Mouse (Mus musculus) liver, embryonic 15.5 days (tissue): ENCODE data around the gene Igsf8. TPM values are rescaled to one million over a fixed set of nuclear protein-coding genes. Genes with fewer than 3 reads are reported as not detected.

Experiments used
- ATAC-seq: fragments of 200-750 bp; cut with Nextera tagmentation; 2 replicates; pipeline ENCODE4 v1.8.0; 2017; ENCODE audit warnings: moderate number of reproducible peaks, mild to moderate bottlenecking, moderate library complexity; ENCODE audit not compliant: insufficient read depth
- H3K27ac ChIP-seq: fragments of 300-500 bp; sonication (generic); replicated peaks from 2 replicates; pipeline ENCODE4 v1.5.1; 2015; ENCODE audit warnings: mild to moderate bottlenecking, inconsistent platforms
- H3K27me3 ChIP-seq: fragments of 300-500 bp; sonication (generic); 2 replicates; pipeline ENCODE4 v1.6.1; 2015; ENCODE audit warnings: mild to moderate bottlenecking, inconsistent platforms
- H3K36me3 ChIP-seq: fragments of 300-500 bp; sonication (generic); replicated peaks from 2 replicates; pipeline ENCODE4 v1.6.1; 2015; ENCODE audit warnings: moderate library complexity, mild to moderate bottlenecking, inconsistent platforms
- H3K4me1 ChIP-seq: fragments of 300-500 bp; sonication (generic); replicated peaks from 2 replicates; pipeline ENCODE4 v1.6.1; 2015; ENCODE audit warnings: inconsistent platforms
- H3K4me2 ChIP-seq: fragments of 300-500 bp; sonication (generic); 2 replicates; pipeline ENCODE4 v1.6.1; 2015; ENCODE audit warnings: moderate library complexity, mild to moderate bottlenecking, inconsistent platforms
- H3K4me3 ChIP-seq: fragments of 300-500 bp; sonication (generic); replicated peaks from 2 replicates; pipeline ENCODE4 v1.5.1; 2015; ENCODE audit warnings: mild to moderate bottlenecking, inconsistent platforms
- H3K9ac ChIP-seq: fragments of 300-500 bp; sonication (generic); 2 replicates; pipeline ENCODE4 v1.6.1; 2015; ENCODE audit warnings: moderate library complexity, mild to moderate bottlenecking, inconsistent platforms
- H3K9me3 ChIP-seq: fragments of 300-500 bp; sonication (generic); replicated peaks from 2 replicates; pipeline ENCODE4 v1.6.1; 2016; ENCODE audit warnings: inconsistent platforms
- WGBS: fragments of 180-500 bp; shearing (Covaris S2); methylation state at CpG from one replicate; pipeline ENCODE4 v1.1.7; 2015; ENCODE audit warnings: mixed read lengths; ENCODE audit not compliant: insufficient replicate concordance; 5-methylcytosine and 5-hydroxymethylcytosine counted together
- polyA plus RNA-seq: library from polyadenylated mRNA; unstranded; fragments of >200 nt; fragmentation: Nextera tagmentation; extraction: Ambion mirVana; gene quantifications from 2 replicates; pipeline ENCODE4 v1.2.1, GENCODE M21; 2015

The Igsf8 gene
- polyA plus RNA-seq, 1 experiment from 2014 or later: 17.9 TPM

GRCm38 (mm10) chr1:172292880-172293279 is 31.4 kb downstream of the Igsf8 start:
- ATAC-seq: no peak
- H3K9ac ChIP-seq: no peak overlapping the region
- no peak overlapping the region for H3K27ac ChIP-seq
- H3K9me3 ChIP-seq: no peaks in the 10 kb centered on the region
- H3K27me3 ChIP-seq: peaks cover 26% of the 10 kb centered on the region
- H3K4me1 ChIP-seq: no peaks in the 10 kb centered on the region
- H3K4me2 ChIP-seq: no peak overlapping the region
- WGBS: 69% methylated on average over 2 of the region's 2 CpGs
- no peak overlapping the region for H3K4me3 ChIP-seq
- H3K36me3 ChIP-seq: no peaks in the 10 kb centered on the region

GRCm38 (mm10) chr1:172293449-172293848 is 32.0 kb downstream of the Igsf8 start:
- no peak for ATAC-seq
- H3K4me1 ChIP-seq: no peaks in the 10 kb centered on the region
- H3K4me2 ChIP-seq: no peak overlapping the region
- H3K9ac ChIP-seq: no peak overlapping the region
- H3K4me3 ChIP-seq: no peak overlapping the region
- H3K27me3 ChIP-seq: peaks cover 32% of the 10 kb centered on the region
- no peak overlapping the region for H3K27ac ChIP-seq
- no peaks in the 10 kb centered on the region for H3K9me3 ChIP-seq
- 74% methylated on average over 11 of the region's 11 CpGs for WGBS
- no peaks in the 10 kb centered on the region for H3K36me3 ChIP-seq

DNA sequence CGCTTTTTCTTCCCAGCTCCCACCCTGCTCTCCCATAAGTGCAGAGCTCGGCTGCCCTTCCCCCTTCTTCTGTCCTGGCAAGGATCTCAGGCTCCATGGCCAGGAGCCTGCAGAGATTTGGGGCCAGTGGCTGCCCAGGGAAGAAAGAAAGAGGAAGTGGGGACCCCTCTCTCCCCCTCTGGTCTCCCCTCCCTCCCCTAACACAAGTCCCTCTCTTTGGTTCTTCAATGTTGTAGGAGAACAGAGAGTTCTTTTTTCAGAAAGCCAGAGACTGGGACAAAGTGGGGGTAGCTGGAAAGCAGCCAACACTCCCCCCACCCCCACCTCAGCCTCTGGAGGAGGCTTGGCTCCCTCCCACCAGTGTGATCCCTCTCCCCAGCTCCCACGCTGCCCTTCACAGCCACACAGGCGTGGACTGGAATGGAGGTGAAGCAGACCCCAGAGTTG is 34.3 kb downstream of the Igsf8 start:
- 46% methylated on average over 4 of the region's 4 CpGs for WGBS
- H3K9ac ChIP-seq: no peak overlapping the region
- no peaks in the 10 kb centered on the region for H3K9me3 ChIP-seq
- no peaks in the 10 kb centered on the region for H3K36me3 ChIP-seq
- H3K27ac ChIP-seq: no peak overlapping the region
- no peak for ATAC-seq
- no peak overlapping the region for H3K4me2 ChIP-seq
- H3K27me3 ChIP-seq: peaks cover 49% of the 10 kb centered on the region
- H3K4me3 ChIP-seq: no peak overlapping the region
- no peaks in the 10 kb centered on the region for H3K4me1 ChIP-seq

DNA sequence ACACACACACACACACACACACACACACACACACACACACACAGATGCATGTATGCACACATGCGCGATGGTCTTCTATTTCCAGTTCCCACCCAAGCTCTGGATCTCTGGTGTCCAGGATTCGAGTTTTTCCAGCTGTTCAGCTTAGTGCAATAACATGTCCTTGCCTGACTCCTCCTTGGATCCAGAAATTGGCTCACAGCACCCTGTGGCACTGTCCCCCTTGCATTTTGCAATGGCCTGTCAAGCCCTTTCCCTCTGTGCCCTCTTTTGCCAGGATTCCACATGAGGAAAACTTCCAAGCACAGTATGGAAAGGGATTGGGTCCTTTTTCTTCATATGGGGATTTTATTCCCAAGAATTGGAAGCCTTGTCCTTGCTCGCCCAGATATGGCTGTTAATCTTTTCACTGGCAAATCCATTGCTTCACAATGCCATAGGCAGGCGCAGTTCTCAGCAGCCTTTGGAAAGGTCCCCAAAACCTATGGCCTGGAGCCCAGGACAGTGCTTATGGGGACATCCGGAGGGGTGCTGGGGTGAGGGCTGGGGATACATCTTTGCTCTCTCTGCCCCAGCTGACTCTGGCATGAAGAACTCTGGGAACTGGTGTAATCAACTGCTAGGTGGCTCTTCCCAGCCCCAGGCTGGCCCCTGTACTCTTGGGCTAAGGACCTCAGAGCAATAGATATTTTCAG is 35.5 kb downstream of the Igsf8 start:
- Histone ChIP-seq H3K27ac (no peak overlapping the region), H3K4me3 (no peak overlapping the region), H3K9ac (no peak overlapping the region), H3K36me3 (no peaks in the 10 kb centered on the region), H3K9me3 (no peaks in the 10 kb centered on the region), H3K4me1 (no peaks in the 10 kb centered on the region), H3K4me2 (no peak overlapping the region), H3K27me3 (peaks cover 56% of the 10 kb centered on the region)
- WGBS: 60% methylated on average over 6 of the region's 6 CpGs
- no peak for ATAC-seq

GRCm38 (mm10) chr1:172297611-172298537 is 36.4 kb downstream of the Igsf8 start, which contains the start of gene Atp1a2:
Atp1a2 (minus strand) TSS chr1:172298064.
- no peak within 1 kb of the TSS for H3K4me3 ChIP-seq
- H3K27ac ChIP-seq: no peak within 1 kb of the TSS
- ATAC-seq: no peak
- H3K36me3 ChIP-seq: no peaks in the 10 kb centered on the region
- no peak within 1 kb of the TSS; the same call in 1 of the 2 replicates for H3K4me2 ChIP-seq
- peaks cover 8% of the 10 kb centered on the region for H3K4me1 ChIP-seq
- H3K9ac ChIP-seq: no peak within 1 kb of the TSS
- no peaks in the 10 kb centered on the region for H3K9me3 ChIP-seq
- peaks cover 60% of the 10 kb centered on the region for H3K27me3 ChIP-seq
- 12% methylated on average over 16 of the region's 16 CpGs for WGBS

DNA sequence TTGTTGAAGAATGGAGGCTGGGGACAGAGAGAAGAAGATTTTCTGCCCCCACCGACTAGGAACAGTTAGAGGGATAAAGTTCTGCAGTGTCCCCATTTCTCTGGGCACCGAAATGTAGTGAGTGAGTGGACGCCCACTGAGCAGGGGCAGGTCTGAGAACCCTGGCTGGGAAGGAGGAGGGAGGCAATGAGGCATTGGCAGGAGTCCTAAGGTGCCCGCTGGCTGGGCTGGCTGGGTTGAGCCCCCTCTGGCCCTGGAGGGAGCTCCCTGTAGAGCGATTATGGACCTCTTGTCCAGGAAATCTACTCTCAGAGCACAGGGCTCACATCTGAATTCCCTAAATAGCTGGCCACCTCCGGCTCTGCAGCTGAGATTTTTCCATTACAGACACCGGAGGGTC is 38.1 kb downstream of the Igsf8 start:
- ATAC-seq: no peak
- Histone ChIP-seq H3K9ac (no peak overlapping the region), H3K27me3 (peaks cover 72% of the 10 kb centered on the region), H3K4me3 (no peak overlapping the region), H3K36me3 (no peaks in the 10 kb centered on the region), H3K4me2 (no peak overlapping the region), H3K27ac (no peak overlapping the region), H3K4me1 (peaks cover 19% of the 10 kb centered on the region), H3K9me3 (no peaks in the 10 kb centered on the region)
- WGBS: 68% methylated on average over 7 of the region's 7 CpGs

GRCm38 (mm10) chr1:172300247-172300646 is 38.8 kb downstream of the Igsf8 start:
- WGBS: 52% methylated on average over 5 of the region's 5 CpGs

GRCm38 (mm10) chr1:172301180-172301579 is 39.7 kb downstream of the Igsf8 start:
- H3K27me3 ChIP-seq: peaks cover 70% of the 10 kb centered on the region
- no peak overlapping the region for H3K4me2 ChIP-seq
- no peaks in the 10 kb centered on the region for H3K9me3 ChIP-seq
- H3K4me1 ChIP-seq: peaks cover 35% of the 10 kb centered on the region
- WGBS: 69% methylated on average over 12 of the region's 12 CpGs
- H3K9ac ChIP-seq: no peak overlapping the region
- no peak for ATAC-seq
- H3K4me3 ChIP-seq: no peak overlapping the region
- H3K36me3 ChIP-seq: no peaks in the 10 kb centered on the region
- no peak overlapping the region for H3K27ac ChIP-seq

More at GRCm38 (mm10) chr1:172300247-172300646, 38.8 kb downstream of the Igsf8 start:
- no peak for ATAC-seq
- no peak overlapping the region for H3K4me2 ChIP-seq
- H3K36me3 ChIP-seq: no peaks in the 10 kb centered on the region
- no peak overlapping the region for H3K9ac ChIP-seq
- peaks cover 75% of the 10 kb centered on the region for H3K27me3 ChIP-seq
- peaks cover 26% of the 10 kb centered on the region for H3K4me1 ChIP-seq
- no peaks in the 10 kb centered on the region for H3K9me3 ChIP-seq
- H3K4me3 ChIP-seq: no peak overlapping the region
- no peak overlapping the region for H3K27ac ChIP-seq

GRCm38 (mm10) chr1:172302311-172302710 is 40.9 kb downstream of the Igsf8 start:
- Histone ChIP-seq H3K9ac (no peak overlapping the region), H3K9me3 (no peaks in the 10 kb centered on the region), H3K4me1 (peaks cover 36% of the 10 kb centered on the region), H3K27ac (no peak overlapping the region), H3K4me2 (no peak overlapping the region), H3K27me3 (peaks cover 59% of the 10 kb centered on the region), H3K4me3 (no peak overlapping the region), H3K36me3 (no peaks in the 10 kb centered on the region)
- ATAC-seq: no peak
- WGBS: 30% methylated on average over 3 of the region's 3 CpGs

DNA sequence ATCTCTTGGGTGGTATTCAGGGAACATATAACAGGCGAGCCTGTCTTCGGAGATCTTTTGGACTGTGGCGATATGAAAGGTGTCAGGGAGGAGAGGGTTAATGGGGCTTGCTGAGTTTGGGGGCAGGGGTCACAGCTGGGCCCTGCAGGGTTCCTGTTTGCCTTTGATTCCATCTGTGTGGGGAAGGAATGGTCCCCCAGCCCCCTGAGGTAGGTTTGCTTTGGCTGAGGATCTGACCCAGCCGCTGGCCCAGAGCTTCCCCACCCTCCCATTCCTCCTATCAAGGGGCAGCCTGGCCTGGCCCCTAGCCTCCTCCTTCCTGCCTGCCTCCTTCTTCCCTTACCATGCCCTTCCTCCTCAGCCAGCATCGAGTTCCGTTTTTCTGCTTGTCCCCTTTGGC is 41.4 kb downstream of the Igsf8 start:
- no peak overlapping the region for H3K4me3 ChIP-seq
- peaks cover 36% of the 10 kb centered on the region for H3K4me1 ChIP-seq
- no peak for ATAC-seq
- no peaks in the 10 kb centered on the region for H3K9me3 ChIP-seq
- 22% methylated on average over 6 of the region's 6 CpGs for whole genome bisulfite sequencing
- H3K4me2 ChIP-seq: no peak overlapping the region
- no peak overlapping the region for H3K27ac ChIP-seq
- H3K36me3 ChIP-seq: no peaks in the 10 kb centered on the region
- no peak overlapping the region for H3K9ac ChIP-seq
- H3K27me3 ChIP-seq: peaks cover 54% of the 10 kb centered on the region

DNA sequence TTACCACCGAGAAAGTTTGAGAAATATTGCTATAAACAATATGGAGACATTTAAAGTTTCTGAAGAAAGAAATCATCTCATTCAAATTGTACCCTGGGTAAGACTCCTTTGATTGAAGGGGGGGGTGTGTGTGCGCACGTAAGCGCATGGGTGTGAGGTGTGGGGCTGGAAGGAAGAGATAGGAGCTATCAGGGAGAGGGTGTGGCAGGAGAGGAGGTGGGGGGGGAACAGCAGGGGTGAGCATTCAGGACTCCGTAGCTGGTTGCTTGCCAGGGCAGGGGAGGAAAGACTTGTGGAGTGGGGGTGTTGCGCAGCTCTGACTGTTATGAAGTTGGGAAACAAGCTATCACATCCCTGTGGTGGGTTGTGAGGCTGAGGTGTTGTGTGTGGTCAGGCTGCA is 43.0 kb downstream of the Igsf8 start:
- Histone ChIP-seq H3K27me3 (peaks cover 40% of the 10 kb centered on the region), H3K9ac (no peak overlapping the region), H3K4me2 (peak overlapping the region; percentile 23; the same call in 1 of the 2 replicates), H3K9me3 (no peaks in the 10 kb centered on the region), H3K4me1 (peaks cover 38% of the 10 kb centered on the region), H3K36me3 (no peaks in the 10 kb centered on the region), H3K27ac (no peak overlapping the region), H3K4me3 (no peak overlapping the region)
- WGBS: 12% methylated on average over 6 of the region's 6 CpGs
- peak; percentile 63 for ATAC-seq
